Mouse (Mus musculus) olfactory bulb, adult 2 months (tissue): Measurements from ENCODE around the gene Bzw2.

Experiments
- CTCF ChIP-seq: fragments of 200-500 bp; IDR thresholded peaks from 2 replicates; pipeline ENCODE4 v1.5.1; 2012; ENCODE audit warnings: low read depth, mild to moderate bottlenecking, low read length, moderate library complexity; ENCODE audit not compliant: insufficient read depth
- POLR2A ChIP-seq: fragments of 200-500 bp; IDR thresholded peaks from 2 replicates; pipeline ENCODE4 v1.6.1; 2012; ENCODE audit warnings: mild to moderate bottlenecking, low read depth, low read length, moderate library complexity; ENCODE audit not compliant: insufficient read depth

DNA sequence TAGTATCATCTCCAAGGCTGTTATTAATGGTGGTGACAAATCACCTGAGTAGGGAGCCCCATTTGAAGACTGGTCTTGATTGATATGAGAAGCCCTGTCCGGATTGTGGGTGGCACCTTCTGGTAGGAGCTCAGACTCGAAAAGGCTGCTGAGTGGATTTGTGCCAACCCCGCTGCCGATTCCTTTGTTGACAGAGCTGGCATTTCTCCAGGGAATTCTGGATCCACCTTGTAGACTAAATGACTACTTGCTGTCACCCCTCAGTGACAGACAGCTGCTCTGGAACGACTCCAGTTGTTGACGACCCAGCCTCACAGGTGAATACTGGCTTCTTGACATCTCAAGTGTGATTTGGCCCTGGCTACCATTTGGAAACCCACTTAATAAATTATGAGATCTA, 68.7 kb downstream of the Bzw2 start:
- TF ChIP-seq CTCF (no peak), POLR2A (no peak)
